Mouse (Mus musculus): ENCODE measurements around the gene Entr1. TPM values are rescaled to one million over a fixed set of nuclear protein-coding genes. Genes with fewer than 3 reads are reported as not detected.

The Entr1 gene
- polyA plus RNA-seq (2014; fragmentation: Nextera tagmentation; extraction: Ambion mirVana), result 137 and 142 TPM in 2 replicates

- DNase-seq (ENCODE audit: low spot score) (peak; percentile 90), ATAC-seq (replicated peaks; ENCODE audit: low FRiP score) (peak; percentile 93)
- Histone ChIP-seq H3K4me2 (ENCODE audit: low read depth, low read length, severe bottlenecking) (peak within 1 kb of the TSS; percentile 94), H3K4me3 (ENCODE audit: low read depth, low read length) (peak within 1 kb of the TSS; percentile 97), H3K27me3 (ENCODE audit: control insufficient read depth, insufficient read depth, low read length) (no peaks in the 10 kb centered on the region; the same call in 1 of the 2 replicates), H3K36me3 (ENCODE audit: control insufficient read depth, insufficient read depth, low read length) (peaks cover 31% of the 10 kb centered on the region), H3K9ac (ENCODE audit: low read length) (peak within 1 kb of the TSS; percentile 85), H3K27ac (ENCODE audit: low read depth, low read length) (peak within 1 kb of the TSS; percentile 62), H3K9me3 (ENCODE audit: control insufficient read depth, low read length) (no peaks in the 10 kb centered on the region), H3K4me1 (replicated peaks; ENCODE audit: control insufficient read depth, insufficient read depth, low read length) (peaks cover 11% of the 10 kb centered on the region; the same call in 1 of the 2 replicates)
- under 1% methylated on average over 58 of the region's 60 CpGs for WGBS
These were observed at the start of gene Entr1, which contains the start of gene Pmpca for GRCm38 (mm10) chr2:26389154-26389690. Gene Entr1, minus strand, starts transcription at chr2:26389316. Gene Pmpca, plus strand, starts transcription at chr2:26389339.

GRCm38 (mm10) chr2:26438373-26438772 is 49.3 kb upstream of the Entr1 start:
- WGBS, result 93% methylated on average over 7 of the region's 7 CpGs
- Histone ChIP-seq H3K4me3 (ENCODE audit: low read depth, low read length) (no peak overlapping the region), H3K36me3 (ENCODE audit: control insufficient read depth, insufficient read depth, low read length) (peaks cover 4% of the 10 kb centered on the region; the same call in 1 of the 2 replicates), H3K4me2 (ENCODE audit: low read depth, low read length, severe bottlenecking) (no peak overlapping the region), H3K9ac (ENCODE audit: low read length) (no peak overlapping the region), H3K4me1 (replicated peaks; ENCODE audit: control insufficient read depth, insufficient read depth, low read length) (no peaks in the 10 kb centered on the region), H3K9me3 (ENCODE audit: control insufficient read depth, low read length) (no peaks in the 10 kb centered on the region), H3K27ac (ENCODE audit: low read depth, low read length) (no peak overlapping the region), H3K27me3 (ENCODE audit: control insufficient read depth, insufficient read depth, low read length) (no peaks in the 10 kb centered on the region)
- ATAC-seq (replicated peaks; ENCODE audit: low FRiP score) (no peak), DNase-seq (ENCODE audit: low spot score) (no peak)

GRCm38 (mm10) chr2:26437221-26437620 is 48.1 kb upstream of the Entr1 start:
- peaks cover 9% of the 10 kb centered on the region; the same call in 1 of the 2 replicates for H3K36me3 ChIP-seq (ENCODE audit: control insufficient read depth, insufficient read depth, low read length)
- no peaks in the 10 kb centered on the region for H3K4me1 ChIP-seq (replicated peaks; ENCODE audit: control insufficient read depth, insufficient read depth, low read length)
- H3K9me3 ChIP-seq (ENCODE audit: control insufficient read depth, low read length), result no peaks in the 10 kb centered on the region
- ATAC-seq (replicated peaks; ENCODE audit: low FRiP score) (no peak), DNase-seq (ENCODE audit: low spot score) (no peak)
- no peaks in the 10 kb centered on the region for H3K27me3 ChIP-seq (ENCODE audit: control insufficient read depth, insufficient read depth, low read length)
- no peak overlapping the region for H3K27ac ChIP-seq (ENCODE audit: low read depth, low read length)
- no peak overlapping the region for H3K9ac ChIP-seq (ENCODE audit: low read length)
- no peak overlapping the region for H3K4me2 ChIP-seq (ENCODE audit: low read depth, low read length, severe bottlenecking)
- no peak overlapping the region for H3K4me3 ChIP-seq (ENCODE audit: low read depth, low read length)
- WGBS, result 84% methylated on average over 4 of the region's 4 CpGs

GRCm38 (mm10) chr2:26434791-26435572 is 45.9 kb upstream of the Entr1 start:
- ATAC-seq (replicated peaks; ENCODE audit: low FRiP score) (no peak), DNase-seq (ENCODE audit: low spot score) (no peak)
- H3K36me3 ChIP-seq (ENCODE audit: control insufficient read depth, insufficient read depth, low read length), result peaks cover 13% of the 10 kb centered on the region
- H3K4me1 ChIP-seq (replicated peaks; ENCODE audit: control insufficient read depth, insufficient read depth, low read length), result no peaks in the 10 kb centered on the region
- 95% methylated on average over 7 of the region's 7 CpGs for WGBS
- H3K27ac ChIP-seq (ENCODE audit: low read depth, low read length), result no peak overlapping the region
- H3K9ac ChIP-seq (ENCODE audit: low read length), result no peak overlapping the region
- no peaks in the 10 kb centered on the region for H3K9me3 ChIP-seq (ENCODE audit: control insufficient read depth, low read length)
- H3K4me2 ChIP-seq (ENCODE audit: low read depth, low read length, severe bottlenecking), result no peak overlapping the region
- H3K27me3 ChIP-seq (ENCODE audit: control insufficient read depth, insufficient read depth, low read length), result no peaks in the 10 kb centered on the region
- no peak overlapping the region for H3K4me3 ChIP-seq (ENCODE audit: low read depth, low read length)

GRCm38 (mm10) chr2:26429851-26430250 is 40.7 kb upstream of the Entr1 start:
- peaks cover 23% of the 10 kb centered on the region for H3K36me3 ChIP-seq (ENCODE audit: control insufficient read depth, insufficient read depth, low read length)

GRCm38 (mm10) chr2:26424541-26424940 is 35.4 kb upstream of the Entr1 start:
- 95% methylated on average over 2 of the region's 2 CpGs for WGBS
- Histone ChIP-seq H3K4me1 (replicated peaks; ENCODE audit: control insufficient read depth, insufficient read depth, low read length) (no peaks in the 10 kb centered on the region), H3K27me3 (ENCODE audit: control insufficient read depth, insufficient read depth, low read length) (no peaks in the 10 kb centered on the region), H3K27ac (ENCODE audit: low read depth, low read length) (no peak overlapping the region), H3K9me3 (ENCODE audit: control insufficient read depth, low read length) (no peaks in the 10 kb centered on the region), H3K36me3 (ENCODE audit: control insufficient read depth, insufficient read depth, low read length) (peaks cover 23% of the 10 kb centered on the region; the same call in 1 of the 2 replicates), H3K4me2 (ENCODE audit: low read depth, low read length, severe bottlenecking) (no peak overlapping the region), H3K4me3 (ENCODE audit: low read depth, low read length) (no peak overlapping the region), H3K9ac (ENCODE audit: low read length) (no peak overlapping the region)
- DNase-seq (ENCODE audit: low spot score) (no peak), ATAC-seq (replicated peaks; ENCODE audit: low FRiP score) (no peak)

More at GRCm38 (mm10) chr2:26429851-26430250, 40.7 kb upstream of the Entr1 start:
- DNase-seq (ENCODE audit: low spot score), result no peak
- no peak overlapping the region for H3K4me3 ChIP-seq (ENCODE audit: low read depth, low read length)
- ATAC-seq (replicated peaks; ENCODE audit: low FRiP score), result no peak
- no peaks in the 10 kb centered on the region for H3K27me3 ChIP-seq (ENCODE audit: control insufficient read depth, insufficient read depth, low read length)
- H3K9ac ChIP-seq (ENCODE audit: low read length), result no peak overlapping the region
- 95% methylated on average over 5 of the region's 5 CpGs for WGBS
- no peak overlapping the region for H3K27ac ChIP-seq (ENCODE audit: low read depth, low read length)
- H3K4me1 ChIP-seq (replicated peaks; ENCODE audit: control insufficient read depth, insufficient read depth, low read length), result no peaks in the 10 kb centered on the region
- no peak overlapping the region for H3K4me2 ChIP-seq (ENCODE audit: low read depth, low read length, severe bottlenecking)
- no peaks in the 10 kb centered on the region for H3K9me3 ChIP-seq (ENCODE audit: control insufficient read depth, low read length)

GRCm38 (mm10) chr2:26423086-26423485 is 34.0 kb upstream of the Entr1 start:
- H3K4me1 ChIP-seq (replicated peaks; ENCODE audit: control insufficient read depth, insufficient read depth, low read length), result no peaks in the 10 kb centered on the region
- H3K27ac ChIP-seq (ENCODE audit: low read depth, low read length), result no peak overlapping the region
- no peak overlapping the region for H3K9ac ChIP-seq (ENCODE audit: low read length)
- H3K36me3 ChIP-seq (ENCODE audit: control insufficient read depth, insufficient read depth, low read length), result peaks cover 15% of the 10 kb centered on the region; the same call in 1 of the 2 replicates
- no peaks in the 10 kb centered on the region for H3K27me3 ChIP-seq (ENCODE audit: control insufficient read depth, insufficient read depth, low read length)
- WGBS, result 80% methylated on average over 1 of the region's 1 CpGs
- H3K4me3 ChIP-seq (ENCODE audit: low read depth, low read length), result no peak overlapping the region
- H3K4me2 ChIP-seq (ENCODE audit: low read depth, low read length, severe bottlenecking), result no peak overlapping the region
- no peaks in the 10 kb centered on the region for H3K9me3 ChIP-seq (ENCODE audit: control insufficient read depth, low read length)
- DNase-seq (ENCODE audit: low spot score), result no peak
- no peak for ATAC-seq (replicated peaks; ENCODE audit: low FRiP score)

GRCm38 (mm10) chr2:26421969-26422368 is 32.9 kb upstream of the Entr1 start:
- no peak overlapping the region for H3K4me3 ChIP-seq (ENCODE audit: low read depth, low read length)
- H3K4me1 ChIP-seq (replicated peaks; ENCODE audit: control insufficient read depth, insufficient read depth, low read length), result no peaks in the 10 kb centered on the region
- ATAC-seq (replicated peaks; ENCODE audit: low FRiP score), result no peak
- 91% methylated on average over 2 of the region's 2 CpGs for WGBS
- no peak overlapping the region for H3K9ac ChIP-seq (ENCODE audit: low read length)
- DNase-seq (ENCODE audit: low spot score), result no peak
- no peak overlapping the region for H3K27ac ChIP-seq (ENCODE audit: low read depth, low read length)
- no peaks in the 10 kb centered on the region for H3K27me3 ChIP-seq (ENCODE audit: control insufficient read depth, insufficient read depth, low read length)
- H3K9me3 ChIP-seq (ENCODE audit: control insufficient read depth, low read length), result no peaks in the 10 kb centered on the region
- peaks cover 15% of the 10 kb centered on the region; the same call in 1 of the 2 replicates for H3K36me3 ChIP-seq (ENCODE audit: control insufficient read depth, insufficient read depth, low read length)
- H3K4me2 ChIP-seq (ENCODE audit: low read depth, low read length, severe bottlenecking), result no peak overlapping the region

Data from forebrain, embryonic 11.5 days (tissue).